Mouse (Mus musculus): ENCODE measurements at regions not wholly inside any gene's neighbourhood (a gene's known extent, or its start where the extent isn't known, plus 50 kb on each side); places are given as distances from the start of the nearest gene placed in this dataset.

GRCm38 (mm10) chr2:103896160-103896559, 61.6 kb upstream of the Lmo2 start:
- 62% methylated on average over 5 of the region's 5 CpGs for WGBS
- Histone ChIP-seq H3K9me3 (no peaks in the 10 kb centered on the region), H3K27ac (no peak overlapping the region), H3K36me3 (no peaks in the 10 kb centered on the region), H3K27me3 (replicated peaks) (no peaks in the 10 kb centered on the region), H3K9ac (no peak overlapping the region), H3K4me1 (peaks cover 16% of the 10 kb centered on the region), H3K4me2 (replicated peaks) (no peak overlapping the region), H3K4me3 (no peak overlapping the region)
- ATAC-seq (ENCODE audit: low FRiP score, low read depth) = no peak

GRCm38 (mm10) chr2:103896814-103897213, 61.0 kb upstream of the Lmo2 start:
- no peaks in the 10 kb centered on the region for H3K27me3 ChIP-seq (replicated peaks)
- no peaks in the 10 kb centered on the region for H3K36me3 ChIP-seq
- WGBS = 53% methylated on average over 3 of the region's 3 CpGs
- no peak for ATAC-seq (ENCODE audit: low FRiP score, low read depth)
- H3K4me1 ChIP-seq = peaks cover 10% of the 10 kb centered on the region
- no peak overlapping the region for H3K9ac ChIP-seq
- no peak overlapping the region for H3K4me2 ChIP-seq (replicated peaks)
- H3K9me3 ChIP-seq = no peaks in the 10 kb centered on the region
- H3K4me3 ChIP-seq = no peak overlapping the region
- H3K27ac ChIP-seq = no peak overlapping the region

- H3K4me3 ChIP-seq = no peak overlapping the region
- H3K9ac ChIP-seq = no peak overlapping the region
- H3K27ac ChIP-seq = no peak overlapping the region
- ATAC-seq (ENCODE audit: low FRiP score, low read depth) = no peak
- 92% methylated on average over 6 of the region's 6 CpGs for WGBS
- H3K4me2 ChIP-seq (replicated peaks) = no peak overlapping the region
- H3K36me3 ChIP-seq = no peaks in the 10 kb centered on the region
- H3K27me3 ChIP-seq (replicated peaks) = no peaks in the 10 kb centered on the region
- peaks cover 8% of the 10 kb centered on the region for H3K4me1 ChIP-seq
- no peaks in the 10 kb centered on the region for H3K9me3 ChIP-seq
These were observed 58.1 kb upstream of the Lmo2 start for GRCm38 (mm10) chr2:103899713-103900112.

- Histone ChIP-seq H3K9ac (no peak overlapping the region), H3K4me2 (replicated peaks) (no peak overlapping the region), H3K4me1 (peaks cover under 1% of the 10 kb centered on the region; the same call in 1 of the 2 replicates), H3K36me3 (no peaks in the 10 kb centered on the region), H3K9me3 (no peaks in the 10 kb centered on the region), H3K27ac (no peak overlapping the region), H3K27me3 (replicated peaks) (no peaks in the 10 kb centered on the region), H3K4me3 (no peak overlapping the region)
- WGBS = 65% methylated on average over 5 of the region's 5 CpGs
- no peak for ATAC-seq (ENCODE audit: low FRiP score, low read depth)
These were observed 57.4 kb upstream of the Lmo2 start for GRCm38 (mm10) chr2:103900384-103900783.

DNA sequence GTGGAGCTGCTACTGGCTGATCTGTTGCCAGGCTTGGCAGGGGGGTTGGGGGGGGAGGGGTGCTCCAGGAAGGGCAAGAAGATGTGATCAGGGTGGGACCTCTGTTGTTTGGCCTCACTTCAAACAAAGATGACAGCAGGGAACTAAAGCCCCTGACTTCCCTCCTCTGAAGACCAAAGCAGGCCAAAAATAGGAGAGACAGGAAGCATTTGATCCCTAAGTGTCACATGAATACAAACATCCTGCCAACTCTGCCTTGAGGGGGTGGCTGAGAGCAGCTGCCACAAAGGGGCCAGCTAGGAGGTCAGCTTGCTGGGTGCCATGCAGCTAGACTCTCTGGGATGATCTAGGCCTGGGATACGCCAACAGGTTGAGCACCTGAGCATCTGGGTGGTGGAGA, 56.3 kb upstream of the Lmo2 start:
- WGBS = 95% methylated on average over 1 of the region's 1 CpGs
- Histone ChIP-seq H3K36me3 (no peaks in the 10 kb centered on the region), H3K9ac (no peak overlapping the region), H3K4me3 (no peak overlapping the region), H3K27ac (no peak overlapping the region), H3K9me3 (no peaks in the 10 kb centered on the region), H3K27me3 (replicated peaks) (no peaks in the 10 kb centered on the region), H3K4me2 (replicated peaks) (no peak overlapping the region), H3K4me1 (no peaks in the 10 kb centered on the region; the same call in 1 of the 2 replicates)
- no peak for ATAC-seq (ENCODE audit: low FRiP score, low read depth)

DNA sequence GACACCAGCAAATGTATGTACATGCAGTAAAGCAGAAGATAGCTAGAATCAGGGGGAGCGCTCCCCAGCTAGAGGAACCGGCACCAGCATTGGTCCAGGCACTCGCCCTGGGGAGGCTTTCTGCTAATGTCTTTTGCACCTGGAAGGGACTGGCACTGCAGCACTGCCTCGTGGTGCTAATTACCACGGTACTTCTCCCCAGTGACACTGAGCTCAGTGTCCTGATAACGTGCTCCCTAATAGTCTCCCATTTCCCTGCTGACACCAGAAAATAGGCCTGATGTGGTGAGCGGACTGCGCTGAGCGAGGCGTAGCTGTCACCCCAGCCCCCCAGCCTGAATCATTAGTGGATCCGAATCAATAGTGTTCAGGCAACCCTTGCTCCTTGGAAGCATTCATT, 55.0 kb upstream of the Lmo2 start:
- 58% methylated on average over 11 of the region's 11 CpGs for WGBS
- Histone ChIP-seq H3K4me1 (peaks cover 3% of the 10 kb centered on the region; the same call in 1 of the 2 replicates), H3K9me3 (no peaks in the 10 kb centered on the region), H3K4me2 (replicated peaks) (no peak overlapping the region), H3K9ac (no peak overlapping the region), H3K27me3 (replicated peaks) (no peaks in the 10 kb centered on the region), H3K4me3 (no peak overlapping the region), H3K27ac (no peak overlapping the region), H3K36me3 (no peaks in the 10 kb centered on the region)
- ATAC-seq (ENCODE audit: low FRiP score, low read depth) = no peak

GRCm38 (mm10) chr2:103905681-103906080, 52.1 kb upstream of the Lmo2 start:
- Histone ChIP-seq H3K36me3 (no peaks in the 10 kb centered on the region), H3K27me3 (replicated peaks) (no peaks in the 10 kb centered on the region), H3K9ac (no peak overlapping the region), H3K27ac (no peak overlapping the region), H3K4me2 (replicated peaks) (no peak overlapping the region), H3K9me3 (no peaks in the 10 kb centered on the region), H3K4me1 (peaks cover 3% of the 10 kb centered on the region; the same call in 1 of the 2 replicates), H3K4me3 (no peak overlapping the region)
- WGBS = 83% methylated on average over 1 of the region's 1 CpGs
- ATAC-seq (ENCODE audit: low FRiP score, low read depth) = no peak

DNA sequence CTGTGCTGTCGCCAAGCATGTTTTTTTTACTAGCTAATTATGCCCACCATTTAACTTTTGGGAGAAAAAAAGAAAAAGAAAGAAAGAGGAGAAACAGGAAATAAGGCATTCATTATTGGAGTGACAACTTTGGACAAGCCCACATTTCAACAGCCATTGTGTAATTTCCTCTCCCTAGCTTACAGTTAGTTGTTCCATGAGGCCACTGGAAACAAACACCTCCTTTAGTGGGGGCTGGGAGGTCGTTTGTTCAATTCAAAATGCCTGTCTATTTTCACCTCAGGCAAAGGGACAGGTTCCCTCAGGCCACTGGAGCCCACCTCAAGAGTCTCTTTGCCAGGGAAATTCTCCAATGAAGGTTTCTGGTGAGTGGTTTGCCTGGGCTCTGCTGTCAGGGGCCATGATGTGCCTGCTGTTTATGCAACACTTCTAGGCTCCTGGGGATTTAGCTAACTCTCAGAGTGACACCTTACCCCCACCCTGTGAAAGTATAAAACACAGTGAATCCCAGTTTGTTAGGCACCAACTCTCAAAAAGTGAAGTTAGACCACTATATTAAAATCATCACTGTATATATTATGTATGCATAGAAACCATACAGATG, 51.1 kb upstream of the Lmo2 start:
- Histone ChIP-seq H3K27ac (no peak overlapping the region), H3K4me2 (replicated peaks) (no peak overlapping the region), H3K27me3 (replicated peaks) (no peaks in the 10 kb centered on the region), H3K9me3 (no peaks in the 10 kb centered on the region), H3K4me3 (no peak overlapping the region), H3K9ac (no peak overlapping the region), H3K4me1 (peaks cover 3% of the 10 kb centered on the region; the same call in 1 of the 2 replicates), H3K36me3 (no peaks in the 10 kb centered on the region)
- ATAC-seq (ENCODE audit: low FRiP score, low read depth) = no peak
- 31% methylated on average over 2 of the region's 2 CpGs for WGBS

All from neural tube, embryonic 12.5 days (tissue).